In genomic region chr1:40094601-40095304, GRCm38 (mm10) we compare ENCODE assay signal across 20 mouse cellular contexts. TPM values are rescaled to one million over a fixed set of nuclear protein-coding genes. Genes with fewer than 3 reads are reported as not detected.
DNase-seq lines count a peak whose midpoint lies in the region; ATAC-seq and TF ChIP-seq lines count a peak whose summit lies in the region.
"Had no signal": no experiment of that assay in that cellular context is flagged by ENCODE, and none has a peak within 500 bp of the region (broad histone marks: within the 10 kb centered on the region; RNA-seq: fewer than 3 reads in every experiment).

No protein-coding gene starts in this region.

- no peak overlapping the region for H3K4me3 ChIP-seq in gastrocnemius, adult 2 months
- H3K4me3 ChIP-seq in lung, embryonic 14.5 days (ENCODE audit: low read depth, low read length): no peak overlapping the region
- H3K4me3 ChIP-seq in lung, adult 2 months (replicated peaks; ENCODE audit: extremely low read depth, low read depth, low read length): no peak overlapping the region
- H3K4me3 ChIP-seq: forebrain, embryonic 12.5 days; hindbrain, embryonic 12.5 days had no signal

- TF ChIP-seq POLR2A in lung, adult 2 months (IDR thresholded peaks at IDR 0.05; ENCODE audit: borderline replicate concordance, extremely low read depth, low read depth, low read length): no peak

- peak overlapping the region; percentile 63 for H3K27ac ChIP-seq in gastrocnemius, adult 2 months
- no peak overlapping the region for H3K27ac ChIP-seq in lung, embryonic 14.5 days (ENCODE audit: low read depth)
- H3K27ac ChIP-seq: forebrain, embryonic 12.5 days; hindbrain, embryonic 12.5 days had no signal

- ATAC-seq in lung, embryonic 14.5 days (ENCODE audit: insufficient read depth): no peak
- ATAC-seq: forebrain, postnatal 0 days; hindbrain, embryonic 16.5 days had no signal

- intact Hi-C loops in gastrocnemius, adult 2 months (cut with DNase I): no loop called here
- intact Hi-C loops in left cerebral cortex, postnatal 36 days (cut with DNase I): no loop called here

- TF ChIP-seq CTCF in gastrocnemius, adult 2 months (IDR thresholded peaks at IDR 0.05): no peak
- TF ChIP-seq CTCF in lung, embryonic 14.5 days (IDR thresholded peaks at IDR 0.05; ENCODE audit: low read depth): no peak
- no peak for TF ChIP-seq CTCF in lung, adult 2 months (IDR thresholded peaks at IDR 0.05; ENCODE audit: insufficient read depth, low read length)

- no peaks in the 10 kb centered on the region for H3K9me3 ChIP-seq in lung, embryonic 14.5 days (ENCODE audit: low read depth, low read length)
- H3K9me3 ChIP-seq: forebrain, embryonic 12.5 days; hindbrain, embryonic 12.5 days had no signal

- no peaks in the 10 kb centered on the region for H3K36me3 ChIP-seq in lung, embryonic 14.5 days (ENCODE audit: insufficient read depth)
- H3K36me3 ChIP-seq: forebrain, embryonic 12.5 days; hindbrain, embryonic 12.5 days had no signal

- WGBS in lung, embryonic 14.5 days: 68% methylated on average over 3 of the region's 3 CpGs
- WGBS in lung, adult 2 months: 54% methylated on average over 3 of the region's 3 CpGs

- no peak overlapping the region for H3K4me2 ChIP-seq in lung, embryonic 14.5 days
- H3K4me2 ChIP-seq: forebrain, embryonic 12.5 days; hindbrain, embryonic 12.5 days had no signal

- H3K9ac ChIP-seq in lung, embryonic 14.5 days: no peak overlapping the region
- H3K9ac ChIP-seq: forebrain, embryonic 12.5 days; forebrain, postnatal 0 days; hindbrain, embryonic 12.5 days had no signal

- DNase-seq in gastrocnemius, adult 2 months: peak; percentile 31
- DNase-seq in gastrocnemius, postnatal 10 days: no peak
- peak; percentile 61 for DNase-seq in lung, embryonic 14.5 days
- no peak for DNase-seq in lung, adult 2 months
- DNase-seq in brain, adult 2 months (ENCODE audit: low read depth, low spot score): peak; percentile 22
- peak; percentile 78 for DNase-seq in skeletal muscle tissue, adult 2 months (ENCODE audit: low read depth, low spot score)
- no peak for DNase-seq in left cerebral cortex, postnatal 36 days (ENCODE audit: low spot score in 2 of 2)
- DNase-seq in cerebellum, adult 18-20 months: no peak
- DNase-seq: adrenal gland, adult 8-10 months; cerebellum, adult 11 months; cerebellum, adult 9-10 months; forebrain, postnatal 0 days; gastrocnemius, postnatal 36 days; heart, adult 11 months; heart, postnatal 4 days; kidney, adult 11 months had no signal

- no peaks in the 10 kb centered on the region for H3K4me1 ChIP-seq in lung, embryonic 14.5 days (ENCODE audit: insufficient read depth)
- no peaks in the 10 kb centered on the region for H3K4me1 ChIP-seq in lung, adult 2 months (ENCODE audit: control insufficient read depth, insufficient read depth, low read length)
- H3K4me1 ChIP-seq: forebrain, embryonic 12.5 days; hindbrain, embryonic 12.5 days had no signal

- no peaks in the 10 kb centered on the region for H3K27me3 ChIP-seq in lung, embryonic 14.5 days (ENCODE audit: insufficient read depth, low read length)
- H3K27me3 ChIP-seq: forebrain, embryonic 12.5 days; hindbrain, embryonic 12.5 days had no signal

RNA-seq across cellular contexts. Expression of gene Il1r2, which starts 20.9 kb away (rescaled TPM):
- under 1 TPM in 1 of 2 experiments, not detected in 1; 0.99 TPM for total RNA-seq in gastrocnemius, adult 2 months (2021)
- under 1 TPM in 1 of 2 experiments, not detected in 1; 0.25 TPM for total RNA-seq in gastrocnemius, postnatal 10 days (2021)
- 0.47 and 0.80 TPM in 2 replicates for polyA plus RNA-seq in lung, embryonic 14.5 days (2014; fragmentation: Nextera tagmentation; extraction: Ambion mirVana)
- polyA plus RNA-seq in lung, adult 2 months (2012; rRNA removed): 0.80 and 4.7 TPM in 2 replicates
- total RNA-seq in left cerebral cortex, postnatal 36 days (2021): not detected
- total RNA-seq: forebrain, postnatal 0 days; heart, postnatal 10 days; heart, postnatal 4 days had no signal

Comparison
In these comparisons a context has a peak if more than half of its experiments do, and no peak if none do; other contexts are left out.
1. DNase-seq: peak in gastrocnemius, adult 2 months (single experiment), lung, embryonic 14.5 days (single experiment), brain, adult 2 months (single experiment) and skeletal muscle tissue, adult 2 months (single experiment); none in gastrocnemius, postnatal 10 days (single experiment), lung, adult 2 months (single experiment), left cerebral cortex, postnatal 36 days (0 of 2) and cerebellum, adult 18-20 months (0 of 2).